Mouse (Mus musculus): ENCODE measurements around the gene Sp1. TPM values are rescaled to one million over a fixed set of nuclear protein-coding genes. Genes with fewer than 3 reads are reported as not detected.

Sp1 gene
- 10 to 100 TPM; 45.7 to 49.1 TPM for total RNA-seq (2021)

DNA sequence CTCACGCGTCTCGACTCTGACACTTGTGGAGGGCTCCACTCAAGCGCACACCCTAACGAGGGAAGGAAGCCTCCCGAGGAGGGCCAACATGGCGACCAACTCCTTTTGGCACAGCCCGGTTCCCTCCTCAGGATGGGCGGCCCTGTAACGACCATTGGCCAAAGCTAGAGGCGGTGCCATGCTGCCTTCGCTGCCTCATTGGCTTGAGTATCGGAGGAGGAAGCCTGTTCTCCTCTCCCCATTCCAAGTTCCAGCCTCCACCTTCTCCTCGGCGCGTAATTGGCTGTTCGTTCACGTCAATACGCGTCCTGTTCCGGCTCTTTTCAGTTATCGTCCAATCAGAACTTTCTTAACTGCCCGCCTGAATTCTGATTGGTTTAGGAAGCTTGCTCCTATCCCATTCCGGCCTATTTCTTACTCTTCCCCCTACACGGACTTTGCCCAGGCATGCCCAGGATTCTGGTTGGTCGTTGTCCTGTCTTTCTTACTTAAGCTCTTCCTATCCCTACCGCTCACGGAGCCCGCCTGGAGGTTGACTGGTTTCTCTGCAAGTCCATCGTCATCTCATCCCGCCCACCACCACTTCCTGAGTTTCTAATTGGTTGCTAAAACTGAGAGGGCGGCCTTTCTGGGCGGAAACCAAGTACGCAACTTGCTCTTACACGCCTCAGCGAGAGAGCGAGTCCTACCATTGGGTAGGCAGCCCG, at the start of gene Sp1:
TSS of gene Sp1 (plus strand) at position 655 of the 707 bp plus-strand sequence.
- intact Hi-C loops (cut with DNase I): no loop called here
- peak; percentile 93 to 98 for DNase-seq

DNA sequence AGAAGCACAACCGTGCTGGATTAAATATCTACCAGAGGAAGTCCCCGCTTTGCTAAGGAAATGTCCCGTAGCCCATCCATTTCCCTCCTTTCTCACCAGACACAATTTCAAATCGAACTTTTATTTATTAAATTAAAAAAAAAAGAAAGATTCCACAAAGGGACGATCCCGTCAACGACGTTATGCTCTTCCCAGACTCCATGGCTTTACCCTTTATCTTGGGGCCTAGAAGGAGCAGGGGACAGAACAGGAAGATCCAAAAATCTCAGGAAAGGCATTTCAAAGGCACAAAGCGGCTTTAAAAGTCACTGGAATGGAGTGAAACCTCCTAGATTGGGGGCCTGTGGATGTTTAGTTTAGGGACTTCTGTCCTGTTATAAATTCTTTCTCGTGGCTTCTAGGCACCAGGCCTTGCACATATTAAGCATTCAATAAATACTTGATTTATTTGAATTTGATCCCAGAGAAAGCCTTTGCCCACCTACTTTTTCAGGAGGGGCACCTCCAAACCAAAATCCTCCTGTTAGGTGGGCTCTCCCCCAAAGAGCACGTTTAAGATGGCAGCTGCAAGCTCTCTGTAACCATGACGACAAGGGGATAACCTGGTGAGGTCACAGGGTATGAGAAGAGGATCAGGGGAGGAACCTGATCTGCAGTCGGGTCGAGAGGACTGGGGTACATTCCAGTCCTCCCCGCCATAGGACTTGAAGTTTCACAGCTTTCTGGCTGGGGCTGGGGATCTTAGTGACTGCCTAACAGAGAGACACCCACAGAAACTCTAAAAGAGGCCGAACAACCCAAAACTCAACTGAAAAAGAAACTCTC, 49.2 kb upstream of the Sp1 start:
- DNase-seq: no peak
- intact Hi-C loops (cut with DNase I): no loop called here

DNA sequence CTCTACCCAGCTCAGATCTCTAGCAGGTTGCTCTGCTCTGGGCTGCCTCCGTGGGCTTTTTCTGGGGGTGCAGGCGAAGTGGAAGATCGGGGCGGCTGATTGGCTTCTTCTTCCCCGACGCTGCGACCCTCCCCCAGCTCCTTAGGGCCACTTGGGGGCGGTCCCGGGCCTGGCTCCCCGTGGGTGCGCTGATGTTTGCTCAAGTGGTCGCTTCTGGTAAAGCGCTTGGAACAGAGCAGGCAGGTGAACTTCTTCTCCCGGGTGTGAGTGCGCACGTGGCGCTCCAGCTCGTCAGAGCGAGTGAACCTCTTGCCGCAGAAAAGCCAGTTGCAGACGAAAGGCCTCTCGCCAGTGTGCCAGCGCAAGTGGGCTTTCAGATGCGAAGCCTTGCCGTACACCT, 47.8 kb upstream of the Sp1 start:
- no peak for DNase-seq
- intact Hi-C loops (cut with DNase I): no loop called here

DNA sequence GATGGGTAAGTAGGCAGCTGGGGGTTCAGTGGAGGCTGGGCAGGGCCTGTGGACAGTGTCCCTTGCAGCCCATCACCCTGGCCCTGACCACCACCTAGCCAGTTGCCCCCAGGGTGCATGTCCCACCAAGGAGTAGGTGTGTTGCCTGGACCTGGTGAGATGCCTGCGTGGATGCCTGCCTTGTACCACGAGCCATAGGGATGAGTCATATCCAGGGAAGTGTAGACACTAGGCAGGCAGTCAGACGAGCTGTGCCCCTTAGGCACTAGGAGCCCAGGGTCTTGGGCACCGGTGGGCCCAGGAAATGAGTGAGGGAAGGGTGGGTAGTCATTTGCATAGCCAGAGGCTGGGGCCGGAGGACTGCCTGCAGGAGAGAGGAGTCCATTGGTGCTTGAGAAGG, 47.1 kb upstream of the Sp1 start:
- DNase-seq: no peak
- intact Hi-C loops (cut with DNase I): no loop called here

DNA sequence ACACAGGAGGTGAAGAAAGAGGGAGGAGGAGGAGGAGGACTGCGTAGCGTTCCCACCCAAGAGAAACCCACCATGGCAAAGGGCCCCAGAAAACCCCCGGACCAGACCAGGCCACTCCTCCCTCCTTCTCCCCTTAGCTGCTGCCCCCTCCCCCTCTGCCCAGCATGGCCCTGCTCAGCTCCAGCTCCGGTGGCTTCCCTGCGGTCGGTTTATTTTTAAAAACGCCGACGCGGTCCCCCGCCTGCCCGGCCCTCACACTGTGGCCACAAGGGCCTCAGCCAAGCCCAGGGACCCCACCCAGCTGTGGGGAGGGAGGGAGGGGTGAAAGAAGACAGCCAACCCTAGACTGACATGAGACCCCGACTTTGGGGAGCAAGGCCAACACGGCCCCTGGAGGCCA, 43.3 kb upstream of the Sp1 start:
- intact Hi-C loops (cut with DNase I): no loop called here
- no peak for DNase-seq

DNA sequence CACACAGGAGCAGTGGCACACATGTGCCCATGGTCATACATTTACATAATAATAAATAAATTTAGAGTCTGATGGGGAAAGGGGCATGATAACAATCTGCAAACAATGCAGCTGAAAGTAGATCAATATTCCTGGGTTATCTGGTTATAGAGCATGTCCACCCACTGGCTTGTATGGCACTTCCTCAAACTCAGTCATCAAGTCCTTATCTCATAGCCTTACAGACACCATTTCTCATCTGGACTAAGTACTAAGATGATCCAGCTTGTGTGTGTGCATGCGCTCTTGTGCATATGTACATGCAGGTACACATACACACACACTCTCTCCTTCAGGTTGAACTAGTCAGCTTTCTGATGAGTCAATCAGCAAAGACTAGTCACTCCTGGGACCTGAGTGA, 41.3 kb upstream of the Sp1 start:
- no peak for DNase-seq
- intact Hi-C loops (cut with DNase I): no loop called here

DNA sequence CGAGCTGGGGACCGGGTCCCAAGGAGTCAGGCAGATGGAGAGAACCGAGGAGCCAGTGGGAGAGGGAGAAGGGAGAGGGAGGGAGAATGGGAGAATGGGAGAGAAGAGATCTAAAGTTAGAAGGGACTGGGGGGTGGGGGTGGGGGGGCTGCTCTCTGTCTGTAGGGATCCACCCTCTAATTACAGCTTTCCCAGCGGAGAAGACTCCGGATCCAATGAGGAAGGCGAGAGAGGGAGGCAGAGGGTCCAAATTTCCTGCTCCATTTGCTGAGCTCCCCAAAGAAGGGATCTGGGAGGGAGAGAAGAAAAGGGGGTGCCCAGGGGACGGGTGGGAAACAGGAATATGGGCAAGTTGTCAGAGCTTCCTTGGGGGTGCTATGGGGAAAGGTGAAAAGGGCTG, 39.7 kb upstream of the Sp1 start:
- intact Hi-C loops (cut with DNase I): no loop called here
- DNase-seq: no peak

DNA sequence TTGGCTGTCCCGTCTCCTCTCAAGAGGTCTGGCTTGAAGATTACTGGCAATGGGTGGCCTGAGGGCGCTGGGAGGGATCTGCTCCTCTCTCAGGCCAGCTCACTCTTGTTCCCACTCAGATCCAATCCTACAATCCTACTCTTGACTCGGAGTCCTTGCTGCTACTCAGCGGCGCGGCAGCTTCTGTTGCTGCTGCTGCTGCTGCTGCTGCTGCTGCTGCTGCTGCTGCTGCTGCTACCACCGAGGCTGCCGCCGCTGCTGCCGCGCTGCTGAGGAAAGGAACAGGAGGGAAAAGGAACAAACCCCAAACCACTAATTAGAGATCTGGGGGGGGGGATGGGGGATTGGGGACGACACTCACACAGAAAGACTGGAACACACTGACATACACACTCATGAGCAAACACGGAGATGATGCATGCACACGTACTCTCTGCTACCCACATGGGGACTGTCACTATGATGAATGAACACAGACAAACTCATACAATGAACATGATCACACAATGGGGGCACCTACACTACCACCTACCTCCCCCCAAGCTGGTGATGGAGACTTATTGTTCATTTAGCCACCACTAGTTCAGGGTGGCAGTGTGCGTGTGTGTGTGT, 39.1 kb upstream of the Sp1 start, which contains the start of gene Sp7:
TSS of gene Sp7 (minus strand) at position 450 of the 612 bp plus-strand sequence.
- no peak for DNase-seq
- intact Hi-C loops (cut with DNase I): no loop called here

DNA sequence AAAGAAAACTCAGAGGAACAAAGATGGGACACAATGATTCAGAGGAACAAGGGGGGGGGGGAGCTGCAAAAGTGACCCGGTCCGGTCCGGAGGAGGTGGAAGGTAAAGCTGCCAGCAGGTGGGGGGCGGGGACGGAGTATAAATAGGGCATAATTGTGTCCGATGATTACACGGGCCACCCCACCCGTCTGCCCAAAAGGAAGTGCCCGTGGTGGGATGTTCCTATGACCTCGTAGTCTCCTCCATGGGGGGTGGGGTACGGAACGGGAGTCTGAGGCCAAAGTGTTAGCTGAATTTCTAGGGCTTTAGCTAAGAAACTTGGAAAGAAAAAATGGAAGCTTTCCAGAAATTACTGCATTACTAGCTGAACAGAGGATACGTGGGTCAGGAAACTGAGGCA, 36.0 kb upstream of the Sp1 start:
- intact Hi-C loops (cut with DNase I): no loop called here
- DNase-seq: no peak

DNA sequence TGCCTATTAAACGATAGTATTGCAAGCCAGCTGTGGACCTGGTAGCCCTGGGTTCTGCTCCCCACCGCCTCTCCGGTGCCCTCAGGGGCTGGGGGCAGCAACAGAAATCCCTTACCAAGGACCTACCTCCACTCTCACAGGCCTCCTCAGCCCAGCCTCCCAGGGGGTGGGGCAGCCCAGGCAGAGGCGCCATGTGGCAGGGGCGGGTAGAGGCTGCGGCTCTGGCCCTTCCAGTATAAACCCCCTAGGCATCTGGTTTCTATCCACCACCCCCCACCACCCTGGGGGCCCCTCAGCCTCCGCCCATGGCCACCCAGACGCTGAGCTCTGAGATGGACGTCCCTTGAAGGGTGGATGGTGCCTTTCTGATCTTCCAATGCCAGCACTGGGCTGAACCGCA, 35.2 kb upstream of the Sp1 start:
- intact Hi-C loops (cut with DNase I): no loop called here
- DNase-seq: no peak

DNA sequence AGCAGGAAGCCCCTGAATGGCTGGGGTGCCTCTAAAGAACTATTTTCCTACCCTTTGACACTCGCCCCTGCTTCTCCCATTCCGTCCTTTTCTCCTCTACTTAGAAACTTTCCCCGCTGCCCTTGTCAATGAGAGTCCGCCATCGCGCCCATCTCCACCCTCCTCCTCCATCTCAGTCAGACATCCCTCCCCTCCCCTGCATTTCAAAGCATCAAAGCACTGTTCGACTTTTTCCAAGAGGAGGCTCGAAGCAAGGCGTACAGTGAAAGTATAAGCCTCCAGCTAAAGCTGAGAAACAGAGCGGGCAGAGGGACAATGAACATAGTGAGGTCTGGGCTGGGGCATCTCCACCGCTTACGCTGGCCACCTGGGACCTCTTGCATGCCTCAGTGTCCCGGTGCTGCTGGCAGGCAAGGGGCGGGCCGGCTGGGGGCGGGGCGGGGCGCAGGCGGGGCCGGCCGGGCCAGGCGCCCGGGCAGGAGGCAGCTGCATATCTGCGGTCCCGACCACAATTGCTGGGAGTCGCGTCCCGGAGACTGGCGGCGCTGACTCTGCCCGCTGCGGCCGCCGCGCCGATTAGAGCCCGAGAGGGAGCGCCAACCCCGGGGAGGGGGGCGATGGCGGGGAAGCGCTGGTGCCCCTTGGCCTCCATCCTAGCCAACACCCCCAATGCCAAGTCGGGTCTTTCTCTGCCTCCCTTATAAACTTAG, 29.3 kb upstream of the Sp1 start:
- intact Hi-C loops (cut with DNase I): loop anchor here (2.0 to 5.0 kb wide), 3 partner anchors 26 to 89 kb away; partner anchors contain the start of gene Aaas
- DNase-seq: peak; percentile 69 to 80

DNA sequence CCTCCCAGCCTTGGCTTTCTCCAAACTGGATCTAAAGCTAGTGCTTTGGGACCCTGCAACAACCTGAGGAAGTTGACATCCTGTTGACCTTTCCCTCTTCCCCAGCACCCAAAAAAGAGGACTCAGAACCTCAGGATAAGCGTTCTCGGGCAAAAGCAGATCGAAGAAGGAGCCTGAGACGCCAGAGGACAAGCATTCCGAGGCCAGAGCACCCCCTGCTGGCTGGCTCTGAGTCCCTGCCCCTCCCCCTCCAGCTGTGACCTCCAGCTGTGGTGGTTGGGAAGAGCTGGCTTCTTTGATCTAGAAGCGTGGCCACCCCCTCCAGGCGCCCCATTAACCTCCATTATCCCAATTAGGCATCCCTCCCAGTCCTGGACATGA, 28.8 kb upstream of the Sp1 start:
- intact Hi-C loops (cut with DNase I): loop anchor here (2.0 to 5.0 kb wide), 3 partner anchors 26 to 90 kb away; partner anchors contain the start of gene Aaas
- peak; percentile 90 for DNase-seq

DNA sequence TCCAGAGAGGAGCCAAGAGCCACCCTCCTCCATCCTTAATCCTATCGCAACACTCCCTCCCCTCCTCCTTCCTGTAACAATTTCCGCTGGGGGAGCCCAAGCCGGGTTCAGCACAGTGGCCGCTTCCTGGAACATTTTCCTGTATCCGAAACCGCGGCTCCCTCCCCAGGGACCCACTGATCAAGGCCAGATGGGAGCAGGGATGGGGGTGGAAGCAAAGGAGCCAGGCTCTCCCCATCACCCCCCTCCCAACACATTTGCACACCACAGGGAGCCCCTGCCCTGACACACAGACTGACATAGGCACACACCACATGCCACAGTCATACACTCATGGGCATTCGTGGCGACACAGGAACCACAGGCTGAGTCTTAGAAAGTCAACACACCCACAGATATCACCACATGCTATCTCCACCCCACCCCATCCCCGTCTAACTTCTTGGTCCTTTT, 28.1 kb upstream of the Sp1 start:
- peak; percentile 67 to 71 for DNase-seq
- intact Hi-C loops (cut with DNase I): loop anchor here (2.0 to 5.0 kb wide), 3 partner anchors 27 to 91 kb away; partner anchors contain the start of gene Aaas

DNA sequence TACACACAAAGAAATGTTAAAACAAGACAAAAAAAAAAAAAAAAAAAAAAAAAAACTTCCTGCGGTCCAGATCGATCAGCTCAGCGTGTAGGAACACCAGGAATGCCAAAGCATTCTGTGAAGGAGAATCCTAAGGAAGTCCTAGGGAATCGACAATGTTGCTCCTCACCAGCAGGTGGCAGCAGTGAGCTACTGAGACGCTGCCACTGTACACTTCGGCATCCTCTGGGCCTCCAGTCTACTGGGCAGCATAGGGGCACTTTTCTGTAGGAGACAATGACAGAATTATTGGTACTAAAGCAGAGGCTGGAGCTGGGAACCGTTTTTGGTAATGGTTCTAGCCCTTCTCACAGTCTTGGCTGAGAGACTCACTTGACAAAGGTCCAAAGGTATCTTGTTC, 24.4 kb upstream of the Sp1 start:
- intact Hi-C loops (cut with DNase I): loop anchor here (1.0 kb wide), 2 partner anchors 40 to 61 kb away; no protein-coding TSS in a partner anchor

DNA sequence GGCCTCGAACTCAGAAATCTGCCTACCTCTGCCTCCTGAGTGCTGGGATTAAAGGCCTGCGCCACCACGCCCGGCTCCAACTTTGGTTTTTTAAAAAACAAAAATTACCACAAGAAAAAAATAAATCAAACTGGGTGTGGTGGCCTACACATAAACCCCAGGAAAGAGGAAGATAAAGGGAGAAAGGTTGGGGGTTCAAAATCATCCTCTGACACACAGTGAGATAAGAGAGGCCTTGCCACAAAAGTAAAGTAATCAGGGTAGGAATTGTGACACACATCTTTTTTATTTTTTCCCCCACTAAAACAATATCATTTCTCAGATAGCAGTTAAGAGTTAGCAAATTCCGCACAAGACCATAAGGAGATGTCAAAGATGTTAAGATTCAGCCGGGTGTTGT, 22.3 kb upstream of the Sp1 start:
- DNase-seq: no peak
- intact Hi-C loops (cut with DNase I): no loop called here

More for the DNA sequence above, 24.4 kb upstream of the Sp1 start:
- DNase-seq: peak; percentile 86 to 91

DNA sequence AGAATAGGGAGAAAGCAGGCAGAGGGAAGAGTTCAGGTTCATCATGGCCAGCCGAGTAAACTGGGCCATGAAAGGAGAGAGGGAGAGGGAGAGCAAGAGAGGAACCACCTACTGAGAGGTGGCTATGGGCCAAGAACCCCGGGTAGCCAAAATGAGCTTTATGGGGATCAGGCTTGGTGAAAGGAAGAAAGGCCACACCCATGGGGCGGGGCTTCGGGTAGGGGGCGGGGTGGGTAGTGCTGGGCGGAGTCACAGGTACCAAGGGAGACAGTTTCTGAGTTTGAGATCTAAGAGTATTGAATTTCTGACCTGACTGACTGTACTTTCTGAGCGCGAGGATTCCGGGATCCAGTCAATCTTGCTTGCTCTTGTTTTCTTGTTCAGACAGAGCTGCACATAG, 19.3 kb upstream of the Sp1 start:
- no peak for DNase-seq
- intact Hi-C loops (cut with DNase I): no loop called here

DNA sequence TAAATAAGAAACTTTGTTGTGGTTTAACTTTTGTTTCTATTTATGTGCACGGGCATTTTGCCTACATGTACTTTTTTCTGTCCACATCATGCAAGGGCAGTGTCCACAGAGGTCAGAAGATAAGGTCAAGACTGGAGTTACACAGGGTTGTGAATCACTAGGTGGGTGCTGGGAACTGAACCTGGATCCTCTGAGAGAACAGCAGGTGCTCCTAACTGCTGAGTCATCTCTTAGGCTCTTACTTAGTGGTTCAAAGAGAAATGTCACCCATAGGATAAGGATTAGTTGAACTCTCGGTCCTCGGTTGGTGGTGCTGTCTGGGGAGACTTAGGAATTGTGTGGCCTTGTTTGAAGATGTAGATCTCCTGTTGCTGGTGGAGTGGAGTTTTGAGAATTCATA, 17.0 kb upstream of the Sp1 start:
- intact Hi-C loops (cut with DNase I): no loop called here

DNA sequence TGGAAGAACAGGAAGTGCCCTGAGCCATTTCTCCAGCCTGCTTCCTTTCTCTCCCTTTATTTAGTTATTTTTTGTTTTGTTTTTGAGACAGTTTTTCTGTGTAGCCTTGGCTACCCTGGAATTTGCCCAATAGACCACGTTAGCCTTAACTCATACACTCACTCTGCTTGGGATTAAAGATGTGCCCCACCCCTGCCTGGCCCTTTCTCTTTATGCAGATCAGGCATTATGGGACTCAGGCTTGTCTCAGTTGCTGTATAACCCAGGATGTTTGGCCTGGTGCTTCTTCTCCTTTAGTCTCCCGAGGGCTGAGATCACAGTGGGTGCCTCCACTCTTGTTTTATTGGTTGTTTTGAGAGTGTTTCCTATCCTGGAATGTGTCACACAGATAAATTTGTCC, 13.4 kb upstream of the Sp1 start:
- DNase-seq: no peak
- intact Hi-C loops (cut with DNase I): loop anchor here (2.0 kb wide), 1 partner anchor 18 kb away; no protein-coding TSS in a partner anchor

More for the DNA sequence above, 17.0 kb upstream of the Sp1 start:
- DNase-seq: no peak

DNA sequence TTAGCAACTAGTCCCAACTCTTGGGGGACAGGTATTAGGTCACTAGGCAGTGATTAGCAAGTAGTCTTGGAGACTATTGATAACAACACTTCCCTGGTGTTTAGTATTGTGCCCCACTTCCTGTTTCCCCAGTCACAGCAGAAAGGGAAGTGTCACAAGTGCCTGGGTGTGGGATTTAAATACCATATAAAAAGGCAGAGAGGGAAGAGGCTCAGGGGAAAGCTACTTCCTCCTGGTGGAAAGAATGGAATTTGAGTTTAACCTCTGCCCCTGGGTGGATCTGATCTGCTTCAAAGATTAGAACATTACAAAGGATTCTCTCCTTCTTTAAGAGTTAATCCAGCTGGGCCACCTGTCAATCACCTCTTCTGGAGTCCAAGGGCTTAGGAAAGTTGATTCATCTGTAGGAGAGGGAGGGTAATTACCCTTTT, 12.3 kb upstream of the Sp1 start:
- DNase-seq: no peak
- intact Hi-C loops (cut with DNase I): loop anchor here (2.0 kb wide), 1 partner anchor 17 kb away; no protein-coding TSS in a partner anchor

DNA sequence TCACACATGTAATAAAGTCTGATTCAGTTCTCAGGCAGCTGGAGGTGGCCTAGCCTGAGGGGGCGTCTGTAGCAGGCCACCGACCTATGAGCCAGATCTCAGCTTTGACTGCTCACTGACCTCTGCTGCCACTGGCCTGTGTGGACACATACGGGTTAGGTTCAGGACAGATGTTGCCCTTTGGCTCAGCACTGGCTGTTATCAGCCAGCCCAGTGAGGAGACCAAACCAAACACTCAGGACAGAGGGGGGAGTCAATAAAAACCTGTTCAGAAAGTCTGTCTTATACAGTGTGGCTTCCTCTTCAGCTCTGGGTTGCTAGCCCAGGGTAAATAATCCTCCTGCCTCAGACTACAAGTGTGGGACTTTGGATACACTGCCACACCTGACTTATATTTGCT, 10.9 kb upstream of the Sp1 start:
- no peak for DNase-seq
- intact Hi-C loops (cut with DNase I): no loop called here
